Mouse (Mus musculus) right cerebral cortex, postnatal 36 days (tissue): ENCODE data around the gene Lmo1.

Source experiments
- DNase-seq, 2 experiments: peaks; one replicate each; pipeline ENCODE4 v3.0.0; 2022; ENCODE audit warnings: low spot score in 2 of 2, mixed read lengths in 1 of 2

Gene Lmo1

GRCm38 (mm10) chr7:109174949-109175669, at the start of gene Lmo1:
Lmo1 (minus strand) TSS chr7:109175207.
- DNase-seq = no peak

- DNase-seq = no peak
Measured at GRCm38 (mm10) chr7:109221716-109222110, 46.7 kb upstream of the Lmo1 start.

GRCm38 (mm10) chr7:109220766-109221715, 46.0 kb upstream of the Lmo1 start:
- no peak for DNase-seq

- DNase-seq = no peak
Measured at GRCm38 (mm10) chr7:109220026-109220425, 45.0 kb upstream of the Lmo1 start.

- DNase-seq = no peak
Measured at GRCm38 (mm10) chr7:109218977-109219271, 43.9 kb upstream of the Lmo1 start.

- DNase-seq = peak; percentile 55 to 59
Measured at GRCm38 (mm10) chr7:109218130-109218976, 43.3 kb upstream of the Lmo1 start.

- DNase-seq = no peak
Measured at GRCm38 (mm10) chr7:109209804-109210203, 34.8 kb upstream of the Lmo1 start.

- DNase-seq = no peak
Measured at GRCm38 (mm10) chr7:109207811-109208210, 32.8 kb upstream of the Lmo1 start.

- DNase-seq = no peak
Measured at GRCm38 (mm10) chr7:109206358-109206757, 31.4 kb upstream of the Lmo1 start.

- no peak for DNase-seq
Measured at GRCm38 (mm10) chr7:109203140-109203539, 28.1 kb upstream of the Lmo1 start.

GRCm38 (mm10) chr7:109200559-109200958, 25.6 kb upstream of the Lmo1 start:
- DNase-seq = no peak

GRCm38 (mm10) chr7:109197161-109197650, 22.2 kb upstream of the Lmo1 start:
- DNase-seq = no peak

GRCm38 (mm10) chr7:109196399-109197082, 21.5 kb upstream of the Lmo1 start:
- DNase-seq = no peak

- DNase-seq = no peak
Measured at GRCm38 (mm10) chr7:109195982-109196381, 21.0 kb upstream of the Lmo1 start.

GRCm38 (mm10) chr7:109194850-109195249, 19.8 kb upstream of the Lmo1 start:
- no peak for DNase-seq

- no peak for DNase-seq
Measured at GRCm38 (mm10) chr7:109187244-109188035, 12.4 kb upstream of the Lmo1 start.

GRCm38 (mm10) chr7:109185975-109186374, 11.0 kb upstream of the Lmo1 start:
- DNase-seq = no peak

GRCm38 (mm10) chr7:109185564-109185963, 10.6 kb upstream of the Lmo1 start:
- DNase-seq = no peak

- no peak for DNase-seq
Measured at GRCm38 (mm10) chr7:109176688-109177087, 1.7 kb upstream of the Lmo1 start.
